Mouse (Mus musculus) limb, embryonic 11.5 days (tissue): ENCODE results near the gene Enox1. TPM values are rescaled to one million over a fixed set of nuclear protein-coding genes. Genes with fewer than 3 reads are reported as not detected.
A peak's percentile ranks its signal among the peaks of the same experiment; 100 is the strongest.

Experiments used
- ATAC-seq: fragments of 200-750 bp; cut with Nextera tagmentation; 2 replicates; pipeline ENCODE4 v1.8.0; 2017; ENCODE audit warnings: low read depth; ENCODE audit not compliant: insufficient number of reproducible peaks, low FRiP score, low TSS enrichment
- DNase-seq: peaks from one replicate; pipeline ENCODE4 v3.0.0-alpha.2; 2015; ENCODE audit warnings: low spot score
- H3K27ac ChIP-seq: fragments of 300-500 bp; sonication (generic); replicated peaks from 2 replicates; pipeline ENCODE4 v1.5.1; 2014; ENCODE audit warnings: low read depth, mild to moderate bottlenecking, low read length
- H3K27me3 ChIP-seq: fragments of 300-500 bp; sonication (generic); 2 replicates; pipeline ENCODE4 v1.6.1; 2014; ENCODE audit warnings: mild to moderate bottlenecking, low read length, mixed read lengths; ENCODE audit not compliant: control insufficient read depth, insufficient read depth
- H3K36me3 ChIP-seq: fragments of 300-500 bp; sonication (generic); 2 replicates; pipeline ENCODE4 v1.6.1; 2014; ENCODE audit warnings: mild to moderate bottlenecking, low read length, moderate library complexity, mixed read lengths; ENCODE audit not compliant: control insufficient read depth, insufficient read depth
- H3K4me1 ChIP-seq: fragments of 300-500 bp; sonication (generic); 2 replicates; pipeline ENCODE4 v1.6.1; 2014; ENCODE audit warnings: low read length, mixed read lengths; ENCODE audit not compliant: control insufficient read depth, insufficient read depth
- H3K4me2 ChIP-seq: fragments of 300-500 bp; sonication (generic); 2 replicates; pipeline ENCODE4 v1.6.1; 2014; ENCODE audit warnings: low read depth, mild to moderate bottlenecking, moderate library complexity; ENCODE audit not compliant: severe bottlenecking
- H3K4me3 ChIP-seq: fragments of 300-500 bp; sonication (generic); 2 replicates; pipeline ENCODE4 v1.5.1; 2014; ENCODE audit warnings: low read depth, low read length
- H3K9ac ChIP-seq: fragments of 300-500 bp; sonication (generic); 2 replicates; pipeline ENCODE4 v1.6.1; 2014; ENCODE audit warnings: mild to moderate bottlenecking, low read length
- H3K9me3 ChIP-seq: fragments of 300-500 bp; sonication (generic); 2 replicates; pipeline ENCODE4 v1.6.1; 2016; ENCODE audit warnings: low read length; ENCODE audit not compliant: control insufficient read depth
- WGBS: fragments of 180-500 bp; shearing (Covaris S2); extraction: QIAGEN DNeasy Blood & Tissue Kit; methylation state at CpG from one replicate; pipeline ENCODE4 v1.1.7; 2014; 5-methylcytosine and 5-hydroxymethylcytosine counted together
- polyA plus RNA-seq: library from polyadenylated mRNA; unstranded; fragments of >200 nt; fragmentation: Nextera tagmentation; extraction: Ambion mirVana; gene quantifications from 2 replicates; pipeline ENCODE4 v1.2.1, GENCODE M21; 2014

The Enox1 gene
- polyA plus RNA-seq, 1 experiment from 2014 or later, result 5.6 TPM

DNA sequence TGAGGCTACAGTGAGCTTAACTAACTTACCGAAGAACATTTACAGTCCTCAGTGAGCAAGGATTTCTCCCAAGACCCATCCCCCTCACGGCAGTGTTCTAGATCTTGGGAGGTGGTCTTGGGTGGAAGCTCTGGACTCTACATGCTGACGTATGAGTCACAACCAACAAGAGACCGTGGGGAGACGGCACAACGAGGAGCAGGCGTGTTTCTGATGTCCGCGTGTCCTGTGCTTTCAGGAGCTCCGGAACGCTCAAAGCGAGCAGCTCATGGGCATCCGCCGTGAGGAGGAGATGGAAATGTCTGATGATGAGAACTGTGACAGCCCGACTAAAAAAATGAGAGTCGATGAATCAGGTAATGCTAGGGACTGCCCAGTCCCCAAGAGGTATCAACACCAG, 458.6 kb downstream of the Enox1 start:
- Histone ChIP-seq H3K9me3 (no peaks in the 10 kb centered on the region), H3K36me3 (no peaks in the 10 kb centered on the region), H3K27ac (no peak overlapping the region), H3K9ac (no peak overlapping the region), H3K4me1 (peaks cover 8% of the 10 kb centered on the region; the same call in 1 of the 2 replicates), H3K27me3 (no peaks in the 10 kb centered on the region), H3K4me2 (no peak overlapping the region), H3K4me3 (no peak overlapping the region)
- DNase-seq (no peak), ATAC-seq (no peak)
- 95% methylated on average over 16 of the region's 16 CpGs for WGBS

DNA sequence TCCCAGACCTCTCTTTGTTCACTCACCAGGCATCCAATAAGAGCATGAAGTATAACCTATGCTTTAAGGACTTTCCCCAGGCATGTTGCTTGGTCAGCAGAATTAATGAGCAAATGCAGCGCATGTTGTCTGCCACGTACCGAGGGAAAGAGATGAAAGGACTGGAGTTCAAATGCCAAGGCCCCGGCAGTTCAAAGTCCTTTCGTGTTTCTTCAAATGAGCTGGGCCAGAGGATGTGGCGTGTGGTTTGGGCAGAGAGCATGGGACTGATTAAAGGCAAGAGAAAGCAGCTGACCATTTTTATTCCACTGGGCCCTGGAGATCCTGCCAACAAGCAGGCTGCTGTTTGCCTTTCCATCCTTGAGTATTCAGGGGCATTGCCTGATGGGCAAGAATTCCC, 460.7 kb downstream of the Enox1 start:
- H3K4me1 ChIP-seq, result peaks cover 8% of the 10 kb centered on the region; the same call in 1 of the 2 replicates
- ATAC-seq (no peak), DNase-seq (peak; percentile 54)
- H3K27ac ChIP-seq, result peak overlapping the region; percentile 51; the same call in 1 of the 2 replicates
- WGBS, result 6% methylated on average over 6 of the region's 6 CpGs
- H3K4me2 ChIP-seq, result no peak overlapping the region
- H3K27me3 ChIP-seq, result no peaks in the 10 kb centered on the region
- no peaks in the 10 kb centered on the region for H3K36me3 ChIP-seq
- no peaks in the 10 kb centered on the region for H3K9me3 ChIP-seq
- H3K4me3 ChIP-seq, result no peak overlapping the region
- H3K9ac ChIP-seq, result 0 out of 2 replicates have a peak overlapping the region, but pooled peaks have one; percentile 4

DNA sequence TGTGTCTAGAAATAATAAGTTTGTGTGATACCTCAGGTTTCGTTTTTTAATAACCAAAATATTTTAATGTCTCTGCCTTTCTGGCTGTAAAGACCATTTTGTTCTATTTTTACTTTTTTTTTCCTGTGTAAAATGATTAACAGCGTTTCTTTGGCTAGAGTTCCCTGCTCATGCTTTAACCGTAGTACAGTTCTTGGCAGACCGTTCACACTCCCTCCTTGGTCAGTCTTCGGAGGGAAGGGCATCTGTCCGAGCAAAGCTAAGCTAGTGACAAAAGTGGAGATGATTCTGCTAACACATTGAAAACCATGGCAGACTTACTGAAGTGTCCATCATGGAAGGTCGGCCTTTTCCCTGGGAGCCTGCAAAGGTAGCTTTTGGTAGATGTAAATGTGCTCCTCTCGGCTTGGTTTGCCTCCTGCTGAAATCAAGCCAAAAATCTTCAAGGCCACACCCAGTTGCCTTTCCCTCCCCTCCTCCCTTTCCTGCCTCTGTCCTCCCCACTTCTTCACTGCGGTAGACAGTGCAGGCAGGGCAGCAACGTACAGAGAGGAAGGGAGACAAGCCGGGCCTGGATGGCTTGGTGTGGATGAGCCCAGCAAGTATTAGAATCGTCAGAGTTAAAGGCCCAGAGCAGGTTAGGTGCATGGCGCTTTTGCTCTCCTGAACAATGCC, 461.7 kb downstream of the Enox1 start:
- Histone ChIP-seq H3K9ac (no peak overlapping the region), H3K4me1 (peaks cover 8% of the 10 kb centered on the region; the same call in 1 of the 2 replicates), H3K27me3 (no peaks in the 10 kb centered on the region), H3K27ac (no peak overlapping the region), H3K4me2 (no peak overlapping the region), H3K36me3 (no peaks in the 10 kb centered on the region), H3K4me3 (no peak overlapping the region), H3K9me3 (no peaks in the 10 kb centered on the region)
- WGBS, result 81% methylated on average over 13 of the region's 13 CpGs
- DNase-seq, result no peak
- no peak for ATAC-seq

DNA sequence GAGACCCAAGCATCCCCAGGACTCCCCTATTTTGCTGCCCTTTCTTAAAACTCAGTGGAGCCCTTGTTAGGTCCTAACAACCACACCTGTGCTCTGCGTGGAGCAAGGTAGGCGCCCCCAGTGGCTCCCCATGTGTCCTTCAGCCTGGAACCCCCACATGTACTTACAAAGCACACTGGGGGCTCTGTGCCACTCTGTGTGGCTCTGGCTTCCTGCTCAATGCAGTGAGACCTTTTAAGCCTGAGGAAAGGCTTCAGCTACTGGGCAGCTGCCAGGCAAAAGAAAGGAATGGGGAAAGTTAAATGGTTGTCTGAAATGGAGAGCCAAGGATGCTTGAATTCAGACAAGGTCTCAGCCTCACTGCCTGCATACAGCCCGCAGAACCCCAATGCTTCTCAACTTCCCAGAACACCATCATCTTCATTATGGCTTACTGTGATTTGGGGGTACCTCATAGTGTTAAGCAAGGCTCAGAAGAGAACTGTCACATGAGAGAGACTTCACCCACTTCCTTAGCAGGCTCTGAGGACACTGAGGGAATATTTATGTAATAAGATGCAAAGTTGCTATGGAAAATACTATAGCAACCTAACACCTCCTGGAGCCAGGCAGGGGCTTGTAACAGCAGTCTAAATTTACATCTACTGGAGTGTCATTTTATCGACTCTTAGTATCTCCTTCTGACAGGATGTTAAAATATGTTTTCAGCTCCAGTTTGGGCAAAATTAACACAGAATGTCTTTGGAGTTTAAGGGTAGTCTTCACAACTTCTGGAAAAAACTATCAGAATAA, 465.1 kb downstream of the Enox1 start:
- WGBS, result 72% methylated on average over 4 of the region's 4 CpGs
- H3K27ac ChIP-seq, result no peak overlapping the region
- no peak for ATAC-seq

DNA sequence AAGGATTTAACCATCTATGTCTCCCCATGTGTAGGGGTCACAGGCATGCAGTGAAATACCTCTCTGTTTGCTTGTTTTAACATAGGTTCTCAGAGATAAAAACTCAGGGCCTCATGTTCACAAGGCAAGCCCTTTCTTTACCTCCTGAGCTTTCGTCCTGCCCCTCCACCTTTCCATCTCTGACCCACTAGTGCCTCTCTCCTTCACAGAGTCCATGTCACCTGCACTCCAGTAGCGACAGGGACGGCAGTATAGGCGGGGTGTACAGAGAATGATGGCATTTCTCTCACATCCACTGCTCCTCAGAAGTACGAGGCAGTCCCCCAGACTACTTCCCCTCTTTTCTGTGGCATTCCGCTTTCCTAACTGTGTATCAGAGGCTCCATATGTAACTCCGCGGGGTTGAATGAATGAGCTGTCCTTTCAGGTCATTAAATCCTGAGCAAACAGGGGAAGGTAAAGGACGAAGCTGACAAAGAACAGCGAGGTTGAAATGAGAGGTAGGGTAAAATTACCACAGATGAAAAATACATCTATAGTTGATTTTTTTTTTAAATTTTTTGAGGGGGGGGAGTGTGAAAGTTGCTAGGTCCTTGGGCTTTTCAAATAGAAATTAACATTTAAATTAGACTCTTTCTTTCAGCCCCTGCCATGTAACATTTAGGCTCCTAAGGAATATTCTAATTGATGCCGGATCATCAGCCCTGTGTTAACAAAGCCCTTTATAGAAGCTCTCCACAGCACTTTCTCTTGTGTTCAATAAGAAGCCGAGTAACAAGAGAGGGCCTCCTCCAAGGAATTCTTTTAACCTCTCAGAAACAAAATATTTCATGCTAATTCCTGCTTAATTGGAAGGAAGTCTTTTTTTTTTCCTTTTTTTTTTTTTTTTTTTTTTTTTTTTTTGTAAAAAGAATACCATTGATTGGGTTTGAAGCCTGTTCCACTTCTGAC, 470.3 kb downstream of the Enox1 start:
- H3K4me3 ChIP-seq, result no peak overlapping the region
- H3K9me3 ChIP-seq, result no peaks in the 10 kb centered on the region
- no peak overlapping the region for H3K27ac ChIP-seq
- ATAC-seq (no peak), DNase-seq (no peak)
- no peak overlapping the region for H3K4me2 ChIP-seq
- H3K27me3 ChIP-seq, result no peaks in the 10 kb centered on the region
- no peak overlapping the region for H3K9ac ChIP-seq
- H3K36me3 ChIP-seq, result no peaks in the 10 kb centered on the region
- WGBS, result 65% methylated on average over 12 of the region's 12 CpGs
- H3K4me1 ChIP-seq, result no peaks in the 10 kb centered on the region

More for the DNA sequence above, 465.1 kb downstream of the Enox1 start:
- no peak overlapping the region for H3K4me2 ChIP-seq
- DNase-seq, result no peak
- no peak overlapping the region for H3K4me3 ChIP-seq
- no peaks in the 10 kb centered on the region for H3K27me3 ChIP-seq
- no peak overlapping the region for H3K9ac ChIP-seq
- H3K4me1 ChIP-seq, result peaks cover 8% of the 10 kb centered on the region; the same call in 1 of the 2 replicates
- no peaks in the 10 kb centered on the region for H3K36me3 ChIP-seq
- H3K9me3 ChIP-seq, result no peaks in the 10 kb centered on the region

DNA sequence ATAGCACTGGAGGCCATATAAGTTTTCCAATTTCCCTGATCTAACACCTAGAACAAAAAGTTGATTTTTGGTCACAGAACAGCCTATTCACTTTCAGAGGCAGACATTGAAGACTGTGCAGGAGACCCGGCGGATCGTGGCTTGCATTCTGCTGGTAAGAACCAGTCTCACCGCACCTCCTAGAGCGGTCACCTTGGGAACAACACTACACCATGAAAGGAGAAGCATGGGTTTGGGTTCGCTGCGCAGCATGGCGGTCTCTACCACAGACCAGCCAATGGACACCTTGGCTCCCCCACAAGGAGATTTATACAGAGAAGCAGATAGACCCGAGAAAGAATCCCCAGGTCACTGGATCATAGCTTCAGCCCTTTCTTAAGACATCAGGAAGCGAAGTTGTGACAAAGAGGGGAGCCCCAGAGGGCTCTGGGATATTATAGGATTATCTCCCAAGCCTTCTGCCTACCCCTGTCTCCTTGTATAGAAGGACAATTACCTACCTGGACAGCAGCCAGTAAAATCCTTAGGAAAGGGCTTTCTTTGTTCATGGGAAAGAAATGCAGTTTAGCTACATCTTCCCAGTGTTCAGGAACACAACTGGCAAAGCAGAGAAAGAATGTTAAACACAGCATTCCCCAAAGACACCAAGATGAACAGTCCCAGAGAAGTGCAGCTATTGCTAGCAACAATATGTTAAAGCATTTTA, 476.1 kb downstream of the Enox1 start:
- Histone ChIP-seq H3K36me3 (no peaks in the 10 kb centered on the region), H3K9ac (no peak overlapping the region), H3K4me3 (no peak overlapping the region), H3K27ac (no peak overlapping the region), H3K4me2 (no peak overlapping the region), H3K9me3 (no peaks in the 10 kb centered on the region), H3K27me3 (no peaks in the 10 kb centered on the region), H3K4me1 (no peaks in the 10 kb centered on the region)
- 93% methylated on average over 10 of the region's 10 CpGs for WGBS
- ATAC-seq, result no peak
- DNase-seq, result no peak

DNA sequence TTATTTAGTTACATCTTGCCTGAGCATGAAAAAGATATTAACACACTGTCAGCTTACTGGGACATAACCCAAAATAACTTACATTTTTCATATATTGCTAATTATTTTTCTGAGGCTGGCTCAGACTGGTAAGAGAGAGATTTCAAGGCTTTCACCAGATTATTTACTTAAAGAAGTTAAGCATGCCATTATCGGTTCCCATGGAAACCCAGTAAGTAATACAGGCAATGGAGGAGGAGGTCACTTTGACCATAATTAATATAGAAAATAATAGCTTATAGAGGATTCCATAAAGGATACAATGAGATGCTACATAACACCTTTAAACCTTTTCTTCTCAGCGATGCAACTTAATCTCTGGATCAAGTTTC, 476.6 kb downstream of the Enox1 start:
- no peaks in the 10 kb centered on the region for H3K27me3 ChIP-seq
- ATAC-seq, result no peak
- no peaks in the 10 kb centered on the region for H3K36me3 ChIP-seq
- no peaks in the 10 kb centered on the region for H3K9me3 ChIP-seq
- 74% methylated on average over 2 of the region's 2 CpGs for WGBS
- no peak overlapping the region for H3K27ac ChIP-seq
- H3K4me1 ChIP-seq, result no peaks in the 10 kb centered on the region
- no peak for DNase-seq
- no peak overlapping the region for H3K4me3 ChIP-seq
- H3K4me2 ChIP-seq, result no peak overlapping the region
- no peak overlapping the region for H3K9ac ChIP-seq
